Mouse (Mus musculus) frontal cortex, postnatal 36 days (tissue): ENCODE measurements around the gene Bbs9.

Experiments used
- DNase-seq, 2 experiments: peaks; one replicate each; pipeline ENCODE4 v3.0.0; 2022; ENCODE audit warnings: low spot score in 2 of 2

Bbs9 gene

GRCm38 (mm10) chr9:22532810-22533447, 57.4 kb downstream of the Bbs9 start:
- DNase-seq = peak; percentile 46 to 72

GRCm38 (mm10) chr9:22537767-22538373, 62.4 kb downstream of the Bbs9 start:
- DNase-seq = no peak

- DNase-seq = no peak
These were observed 64.0 kb downstream of the Bbs9 start for GRCm38 (mm10) chr9:22539546-22539945.

GRCm38 (mm10) chr9:22541130-22541529, 65.6 kb downstream of the Bbs9 start:
- DNase-seq = no peak

- no peak for DNase-seq
These were observed 68.0 kb downstream of the Bbs9 start for GRCm38 (mm10) chr9:22543467-22543866.

GRCm38 (mm10) chr9:22544349-22545341, 69.1 kb downstream of the Bbs9 start:
- DNase-seq = no peak

- DNase-seq = no peak
These were observed 75.8 kb downstream of the Bbs9 start for GRCm38 (mm10) chr9:22551273-22551672.

- DNase-seq = no peak
These were observed 80.6 kb downstream of the Bbs9 start for GRCm38 (mm10) chr9:22556076-22556475.

- peak; percentile 79 to 80 for DNase-seq
These were observed 82.0 kb downstream of the Bbs9 start for GRCm38 (mm10) chr9:22557467-22557866.

- DNase-seq = no peak
These were observed 88.3 kb downstream of the Bbs9 start for GRCm38 (mm10) chr9:22563612-22564347.

- no peak for DNase-seq
These were observed 92.2 kb downstream of the Bbs9 start for GRCm38 (mm10) chr9:22567726-22568125.

GRCm38 (mm10) chr9:22576426-22577139, 101.1 kb downstream of the Bbs9 start:
- no peak for DNase-seq

GRCm38 (mm10) chr9:22578266-22578665, 102.8 kb downstream of the Bbs9 start:
- no peak for DNase-seq

GRCm38 (mm10) chr9:22584221-22584620, 108.7 kb downstream of the Bbs9 start:
- DNase-seq = no peak

GRCm38 (mm10) chr9:22593032-22593431, 117.5 kb downstream of the Bbs9 start:
- no peak for DNase-seq

- DNase-seq = peak in 1 of 2 experiments; percentile 18
These were observed 121.1 kb downstream of the Bbs9 start for GRCm38 (mm10) chr9:22596650-22597049.

- DNase-seq = peak in 1 of 2 experiments; percentile 3
These were observed 137.8 kb downstream of the Bbs9 start for GRCm38 (mm10) chr9:22613271-22613824.

- no peak for DNase-seq
These were observed 143.7 kb downstream of the Bbs9 start for GRCm38 (mm10) chr9:22619245-22619644.

- DNase-seq = peak; percentile 16 to 62
These were observed 149.5 kb downstream of the Bbs9 start for GRCm38 (mm10) chr9:22624966-22625365.

- DNase-seq = no peak
These were observed 150.5 kb downstream of the Bbs9 start for GRCm38 (mm10) chr9:22626014-22626413.

GRCm38 (mm10) chr9:22627912-22628311, 152.4 kb downstream of the Bbs9 start:
- no peak for DNase-seq
